Mouse (Mus musculus): ENCODE data around the gene Parp8.

The Parp8 gene

GRCm38 (mm10) chr13:117018676-117019075 is 6.7 kb downstream of the Parp8 start:
- DNase-seq (ENCODE audit: low spot score in 2 of 2) = no peak

GRCm38 (mm10) chr13:117013516-117013915 is 11.8 kb downstream of the Parp8 start:
- DNase-seq (ENCODE audit: low spot score in 2 of 2) = no peak

DNA sequence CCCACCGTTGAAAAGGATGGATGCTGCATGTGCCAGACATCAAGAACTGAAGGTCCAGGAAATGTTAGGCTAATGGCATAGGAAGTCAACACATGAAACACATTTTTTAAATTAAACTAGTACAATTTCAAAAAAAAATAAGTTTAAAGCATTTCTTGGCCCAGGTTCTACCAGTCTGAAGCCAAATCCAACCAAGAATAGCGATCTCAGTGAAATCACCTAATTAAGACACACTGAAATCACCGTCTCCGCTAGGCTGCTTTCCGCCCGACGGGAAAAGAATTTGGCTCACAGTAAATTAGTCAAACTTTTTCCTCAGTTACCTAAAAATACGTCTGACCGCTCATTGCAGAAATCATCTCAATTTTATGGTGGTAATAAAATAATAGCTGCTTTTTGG is 13.3 kb downstream of the Parp8 start:
- no peak for DNase-seq (ENCODE audit: low spot score in 2 of 2)

DNA sequence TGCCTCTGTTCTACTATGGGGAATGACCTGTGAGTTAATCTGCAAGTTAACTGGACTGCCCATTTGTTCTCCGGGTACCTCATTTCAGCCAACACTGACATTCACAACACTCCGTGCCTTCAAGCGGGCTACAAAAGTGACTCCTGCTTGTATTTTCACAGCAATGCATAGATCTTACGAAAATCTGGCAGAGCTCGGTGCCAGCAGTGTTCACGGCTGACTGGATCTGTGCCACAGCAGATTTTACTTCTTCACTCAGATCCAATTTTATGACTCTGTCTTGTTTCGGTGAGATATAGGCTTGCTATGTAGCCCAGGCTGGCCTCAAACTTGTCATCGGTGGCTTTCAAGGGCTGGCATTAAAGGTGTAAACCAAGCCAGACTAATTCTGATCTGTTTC is 15.2 kb downstream of the Parp8 start:
- no peak for DNase-seq (ENCODE audit: low spot score in 2 of 2)

- no peak for DNase-seq (ENCODE audit: low spot score in 2 of 2)
These were observed 17.0 kb downstream of the Parp8 start for GRCm38 (mm10) chr13:117008021-117009015.

DNA sequence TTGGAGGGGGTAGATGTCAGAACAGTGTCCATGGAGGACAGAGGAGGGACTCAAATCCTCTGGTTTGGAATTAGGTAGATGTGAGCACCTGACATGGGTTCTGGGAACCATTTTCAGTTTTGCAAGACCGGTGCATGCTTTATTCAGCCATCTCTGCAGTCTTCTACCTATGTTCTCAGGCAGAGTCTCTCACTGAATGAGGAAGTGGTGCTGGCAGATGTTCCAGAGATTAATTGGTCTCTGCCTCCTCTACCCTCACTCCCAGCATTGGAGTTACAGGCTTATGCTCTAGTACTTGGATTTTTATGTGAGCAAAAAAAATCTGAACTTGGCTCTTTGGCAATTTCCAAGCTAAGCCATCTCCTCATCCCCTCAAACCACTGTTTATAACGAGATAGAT is 17.8 kb downstream of the Parp8 start:
- DNase-seq (ENCODE audit: low spot score in 2 of 2) = no peak

DNA sequence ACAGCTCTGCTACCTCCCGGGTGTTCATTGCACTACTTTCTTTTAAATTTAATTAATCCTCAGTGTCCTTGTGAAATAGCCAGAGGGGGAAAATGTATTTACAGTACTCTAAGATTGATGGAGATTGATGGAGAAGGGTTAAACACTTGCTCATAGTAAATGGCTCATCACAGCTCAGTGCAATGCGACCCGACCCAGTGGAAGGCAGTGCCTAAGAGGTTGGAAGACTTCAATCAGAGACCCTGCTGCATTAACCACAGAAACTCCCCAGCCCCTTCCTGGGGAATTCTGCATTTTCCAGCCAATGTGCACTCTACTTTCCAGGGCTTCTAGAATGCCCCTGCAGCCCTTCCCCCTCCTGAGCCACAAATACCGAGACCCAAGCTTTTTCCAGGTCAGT is 18.7 kb downstream of the Parp8 start:
- no peak for DNase-seq (ENCODE audit: low spot score in 2 of 2)

DNA sequence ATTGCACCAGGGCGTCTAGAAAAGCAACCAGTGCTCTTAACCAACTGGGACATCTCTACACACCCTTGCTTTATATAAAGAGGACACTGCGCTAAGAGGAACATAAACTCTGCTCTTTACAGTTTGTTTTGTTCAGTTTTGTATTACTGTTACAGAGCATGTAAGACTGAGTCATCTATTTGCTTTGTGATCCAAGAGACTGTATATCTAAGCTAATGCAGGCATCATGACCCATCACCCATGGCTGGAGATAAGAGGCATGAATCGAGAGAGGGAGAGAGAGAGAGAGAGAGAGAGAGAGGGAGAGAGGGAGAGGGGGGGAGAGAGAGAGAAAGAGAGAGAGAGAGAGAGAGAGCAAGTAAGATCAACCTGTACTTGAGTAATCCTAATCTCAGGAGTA is 24.8 kb downstream of the Parp8 start:
- DNase-seq (ENCODE audit: low spot score in 2 of 2) = no peak

- no peak for DNase-seq (ENCODE audit: low spot score in 2 of 2)
These were observed 33.8 kb downstream of the Parp8 start for GRCm38 (mm10) chr13:116991560-116991959.

DNA sequence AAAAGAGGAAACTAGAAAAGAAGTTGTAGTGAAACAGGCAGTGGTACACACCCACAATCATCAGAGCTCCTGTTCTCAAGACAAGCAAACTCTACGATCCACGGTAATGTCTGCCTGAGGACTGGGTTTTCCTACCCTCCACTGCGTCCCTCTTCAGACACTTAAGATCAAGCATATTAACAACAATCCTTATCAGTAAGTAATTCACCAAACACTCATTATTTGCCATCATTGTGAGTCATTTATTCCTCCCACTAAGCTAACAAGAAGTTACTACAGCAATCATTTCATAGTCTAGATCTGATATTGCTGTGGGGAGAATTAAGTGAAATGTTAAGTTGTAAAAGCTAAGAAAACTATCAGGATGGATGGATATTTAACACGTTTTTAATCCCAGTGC is 35.0 kb downstream of the Parp8 start:
- no peak for DNase-seq (ENCODE audit: low spot score in 2 of 2)

GRCm38 (mm10) chr13:116988706-116989105 is 36.6 kb downstream of the Parp8 start:
- no peak for DNase-seq (ENCODE audit: low spot score in 2 of 2)

DNA sequence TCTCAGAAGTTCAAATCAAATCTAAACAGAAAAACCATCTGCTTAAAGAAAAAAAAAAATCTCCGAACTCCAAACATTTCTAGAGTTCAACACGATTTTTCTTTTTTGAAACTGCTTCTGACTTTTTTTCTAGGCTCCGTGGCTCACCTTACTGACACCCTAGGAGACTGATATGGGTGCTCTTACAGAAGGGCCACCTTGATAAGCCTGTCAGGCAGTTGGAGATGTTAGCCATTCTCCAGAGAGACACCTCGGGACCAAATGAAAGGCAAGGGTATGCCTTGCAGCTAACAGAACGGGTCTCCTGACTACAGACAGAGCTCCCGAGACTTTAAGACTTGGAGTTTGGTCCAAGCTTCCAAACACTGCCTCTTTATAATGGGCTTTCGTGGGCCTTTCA is 37.1 kb downstream of the Parp8 start:
- no peak for DNase-seq (ENCODE audit: low spot score in 2 of 2)

DNA sequence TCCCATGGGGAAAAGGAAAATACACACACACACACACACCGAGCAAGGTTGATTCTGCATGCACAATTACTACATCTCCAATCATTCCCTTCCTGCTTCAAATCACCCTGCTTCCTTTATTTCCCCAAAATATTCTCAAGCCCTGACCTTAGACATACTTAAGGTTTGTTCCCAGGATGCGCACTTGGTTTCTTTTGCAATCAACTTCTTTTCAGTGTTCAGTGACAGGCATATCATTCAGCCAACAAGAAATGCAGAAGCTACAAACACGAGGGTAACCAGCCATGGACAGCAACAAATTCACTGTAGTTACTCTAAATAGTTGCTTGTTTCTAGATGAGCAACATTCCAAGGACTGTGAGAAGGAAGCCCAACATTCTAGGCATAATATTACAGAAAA is 38.1 kb downstream of the Parp8 start:
- no peak for DNase-seq (ENCODE audit: low spot score in 2 of 2)

DNA sequence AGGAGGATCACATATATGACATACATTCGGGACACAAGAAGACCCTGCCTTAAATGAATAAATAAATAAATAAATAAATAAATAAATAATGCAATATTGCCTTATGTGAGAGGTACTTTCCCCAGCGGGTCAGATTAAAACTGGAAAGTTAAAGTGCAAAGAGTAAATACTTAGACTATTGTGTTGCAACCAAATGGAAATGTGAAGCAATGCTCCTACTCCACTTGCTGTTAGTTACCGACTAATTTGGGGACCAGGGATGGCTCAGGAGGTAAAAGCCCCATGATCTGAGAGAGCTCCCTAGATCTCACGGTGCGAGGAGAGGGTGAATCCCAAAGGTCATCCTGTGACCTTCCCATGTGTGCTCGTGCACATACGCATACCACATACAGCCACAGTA is 38.7 kb downstream of the Parp8 start:
- DNase-seq (ENCODE audit: low spot score in 2 of 2) = no peak

- DNase-seq (ENCODE audit: low spot score in 2 of 2) = no peak
These were observed 51.1 kb downstream of the Parp8 start for GRCm38 (mm10) chr13:116974081-116974860.

DNA sequence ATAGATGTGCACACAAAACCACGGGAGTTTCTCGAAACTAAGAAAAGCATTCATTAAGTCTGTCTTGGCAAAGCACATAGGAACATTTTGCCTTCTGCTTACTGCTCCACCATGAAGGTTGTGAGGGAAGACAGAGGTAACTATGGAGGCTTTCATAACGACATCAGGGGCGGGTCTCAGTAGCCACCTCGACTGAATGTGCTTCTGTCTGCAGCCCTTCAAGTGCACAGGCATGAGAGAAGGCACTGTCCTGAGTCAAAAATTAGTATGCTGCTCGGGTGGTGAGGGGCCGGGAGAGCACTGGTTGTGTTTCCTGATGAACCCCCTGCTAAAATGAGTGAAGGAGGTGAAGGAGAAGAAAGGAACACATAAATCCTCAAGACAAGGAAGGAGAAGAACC is 51.8 kb downstream of the Parp8 start:
- no peak for DNase-seq (ENCODE audit: low spot score in 2 of 2)

GRCm38 (mm10) chr13:116972036-116972611 is 53.2 kb downstream of the Parp8 start:
- no peak for DNase-seq (ENCODE audit: low spot score in 2 of 2)

- DNase-seq (ENCODE audit: low spot score in 2 of 2) = no peak
These were observed 54.5 kb downstream of the Parp8 start for GRCm38 (mm10) chr13:116970706-116971428.

GRCm38 (mm10) chr13:116969650-116970049 is 55.7 kb downstream of the Parp8 start:
- no peak for DNase-seq (ENCODE audit: low spot score in 2 of 2)

DNA sequence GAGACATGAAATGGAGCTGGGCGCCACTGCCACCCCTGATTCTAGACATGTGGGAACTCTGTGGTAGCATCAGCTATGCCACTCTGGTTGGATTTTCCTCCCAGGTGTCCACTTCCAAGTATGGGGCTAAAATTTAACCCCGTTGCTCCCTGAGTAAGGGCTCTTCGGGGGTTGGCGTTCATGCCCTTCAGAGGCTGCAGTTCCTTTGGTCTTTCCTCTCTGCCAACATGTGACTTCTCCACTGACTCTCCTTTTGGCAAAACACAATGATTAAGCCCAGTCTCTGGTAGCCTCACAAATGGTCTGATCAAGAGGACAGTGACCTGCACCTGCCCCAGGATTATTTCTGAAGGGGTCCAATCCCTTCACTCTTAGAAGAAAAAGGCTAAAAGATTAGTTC is 56.4 kb downstream of the Parp8 start:
- DNase-seq (ENCODE audit: low spot score in 2 of 2) = no peak

DNA sequence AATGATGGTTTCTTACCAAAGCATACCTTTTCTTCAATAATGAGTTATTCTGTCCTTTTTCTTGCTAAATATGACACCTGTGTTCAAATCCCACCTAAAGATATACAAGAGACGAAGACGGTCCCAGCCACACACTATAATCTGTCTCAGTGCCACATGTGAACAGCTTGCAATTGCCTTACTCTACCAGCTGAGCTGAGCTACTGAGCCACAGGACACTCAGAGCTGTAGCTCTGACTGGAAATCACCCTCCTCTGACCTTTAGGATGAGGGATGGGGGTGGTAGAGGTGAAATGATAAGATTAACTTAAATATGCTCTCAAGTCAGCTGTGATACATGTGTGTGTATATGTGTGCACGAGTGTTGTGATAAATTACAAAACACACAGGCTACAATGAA is 57.9 kb downstream of the Parp8 start:
- DNase-seq (ENCODE audit: low spot score in 2 of 2) = no peak
